Mouse (Mus musculus) embryo, embryonic 10.5 days (tissue): ENCODE measurements around the gene Nav3.
A peak's percentile ranks its signal among the peaks of the same experiment; 100 is the strongest.
"Not testable (repeated sequence)": the region's sequence is repeated elsewhere in the genome, so short reads cannot be mapped to it uniquely, and the experiment has no call there.

Source experiments
- DNase-seq: peaks from one replicate; pipeline ENCODE4 v3.0.0-alpha.2; 2015; ENCODE audit warnings: low spot score

The Nav3 gene

DNA sequence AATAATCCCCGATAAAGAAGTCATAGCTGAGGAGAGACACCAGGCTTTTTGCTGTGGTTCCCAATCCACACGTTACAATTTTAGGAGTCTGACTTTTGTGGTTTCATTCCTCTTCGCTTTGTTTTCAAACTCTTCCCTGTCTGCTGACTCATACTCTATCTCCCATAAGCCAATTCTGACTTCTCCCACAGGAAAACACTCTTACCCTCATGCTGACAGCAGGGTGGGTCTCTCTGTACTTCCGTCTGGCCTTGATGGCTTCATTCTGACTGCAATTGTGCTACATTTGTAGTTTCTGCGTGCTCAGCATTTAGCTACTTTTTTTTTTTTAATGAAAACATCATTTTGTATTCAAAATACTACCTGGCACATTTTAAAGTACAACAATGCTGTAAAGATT lies 379.4 kb downstream of the Nav3 start:
- no peak for DNase-seq

DNA sequence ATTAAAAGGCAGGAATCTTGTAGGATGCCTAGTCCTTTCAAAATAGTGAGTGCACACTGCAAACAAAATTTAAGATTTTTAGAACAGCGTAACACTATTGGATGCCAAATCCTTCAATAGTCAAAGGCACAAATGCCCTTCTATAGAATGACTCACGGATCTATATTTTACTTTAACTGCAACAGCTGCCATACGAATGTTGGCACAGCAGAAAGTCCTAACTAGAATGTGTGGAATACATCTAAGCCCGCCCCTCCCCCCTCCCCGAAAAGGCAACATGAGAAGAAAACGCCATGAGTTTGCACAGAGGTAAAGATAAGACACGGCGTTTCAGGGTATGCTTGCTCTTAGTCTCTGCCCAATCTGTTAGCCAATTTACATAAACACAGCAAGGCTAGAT lies 383.6 kb downstream of the Nav3 start:
- DNase-seq, result no peak

DNA sequence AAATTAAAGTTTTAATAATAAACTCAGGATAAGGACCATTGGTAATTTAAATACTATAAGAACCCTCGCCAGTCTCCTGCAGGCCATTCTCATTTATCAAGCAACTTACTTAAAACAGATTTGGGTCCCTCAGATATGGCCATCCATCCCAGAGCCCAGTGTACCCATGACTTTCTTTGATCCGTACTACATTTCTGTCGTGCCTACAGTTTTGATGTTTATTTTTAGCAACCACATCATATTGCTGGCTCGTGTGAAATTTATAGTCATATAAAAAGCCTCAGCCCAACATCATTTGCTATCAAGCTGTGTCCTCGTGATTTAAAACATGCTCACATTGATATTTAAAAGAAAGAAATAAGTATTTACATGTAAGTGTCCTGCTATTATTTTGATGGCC lies 394.8 kb downstream of the Nav3 start:
- no peak for DNase-seq

DNA sequence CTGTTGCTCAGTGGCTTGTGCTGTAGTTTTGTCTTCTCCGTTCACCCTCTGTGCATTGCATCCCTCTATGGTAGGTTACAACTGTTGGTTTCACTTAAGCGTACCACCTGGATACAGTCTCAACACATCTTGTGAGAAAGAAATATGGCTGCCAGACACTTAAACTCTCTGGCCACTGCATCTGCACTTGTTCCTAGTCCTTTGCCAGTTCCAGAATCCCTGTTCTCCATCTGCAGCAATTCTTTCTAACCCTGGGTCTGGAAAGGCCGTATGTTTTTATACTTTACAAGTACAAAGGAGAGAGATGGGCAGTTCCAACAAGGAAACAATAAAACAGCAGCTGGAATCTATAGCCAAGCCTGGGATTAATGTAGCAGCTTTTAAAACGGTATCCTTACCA lies 418.5 kb downstream of the Nav3 start:
- no peak for DNase-seq

DNA sequence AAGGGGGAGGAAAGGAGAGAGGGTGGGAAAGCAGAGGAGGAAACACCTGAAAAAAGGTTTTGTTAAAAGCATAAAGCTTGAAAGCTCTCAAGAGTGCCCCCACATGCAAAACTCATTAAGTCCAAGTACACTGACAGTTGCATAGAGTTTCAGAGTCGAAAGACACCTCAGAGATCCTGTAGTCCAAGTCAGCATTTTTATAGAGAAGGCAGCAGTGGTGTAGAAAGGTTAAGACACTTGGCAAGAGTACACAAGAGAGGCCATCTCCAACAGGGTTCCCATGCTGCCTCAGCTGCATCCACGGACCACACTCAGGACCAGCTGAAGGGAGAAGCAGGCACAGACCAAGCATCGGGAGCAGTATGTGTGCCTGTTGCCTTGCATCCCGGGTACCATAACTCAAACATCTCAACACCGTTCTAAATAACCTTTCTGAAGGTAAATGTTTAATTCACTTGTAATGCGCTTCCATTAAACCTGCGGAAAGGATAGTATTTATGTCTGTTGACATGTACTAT lies 421.4 kb downstream of the Nav3 start:
- DNase-seq, result no peak

DNA sequence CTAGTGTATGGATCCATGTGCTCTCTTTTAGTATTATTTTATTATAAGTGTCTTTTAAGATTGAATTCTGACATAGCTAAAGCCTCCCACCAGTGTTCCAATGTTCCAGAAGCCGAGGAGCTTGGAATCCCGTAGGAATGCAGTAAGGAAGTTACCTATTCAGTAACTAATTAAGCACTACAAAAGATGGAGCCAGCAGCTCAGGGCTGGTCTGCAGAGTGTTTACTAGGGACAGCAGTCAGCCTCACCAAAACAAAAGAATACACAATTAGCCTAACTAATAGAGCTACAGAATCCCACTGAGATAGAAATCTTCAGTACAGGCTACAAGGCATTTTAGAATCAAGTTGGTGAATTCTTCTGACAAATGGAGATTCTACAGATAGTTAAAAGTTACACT lies 431.1 kb downstream of the Nav3 start:
- DNase-seq, result not testable (repeated sequence)

DNA sequence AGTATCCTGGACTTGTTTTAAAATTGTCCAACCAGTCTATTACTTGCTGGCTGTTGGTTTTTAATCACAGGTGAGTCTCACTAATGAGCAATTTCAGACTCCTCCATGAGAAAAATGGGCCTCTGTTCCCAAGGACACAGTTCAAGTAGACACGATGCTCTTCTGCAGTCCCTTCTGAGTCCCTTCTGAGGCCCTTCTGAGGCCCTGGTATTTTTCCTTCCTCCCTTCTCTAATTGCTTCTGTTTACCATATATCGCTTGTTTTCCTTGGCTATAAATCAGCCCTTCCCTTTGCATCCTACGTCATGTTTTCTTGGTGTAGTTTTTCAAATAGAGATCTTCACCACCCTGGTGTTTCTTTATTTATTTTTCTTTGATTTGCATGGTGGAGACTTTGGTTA lies 433.9 kb downstream of the Nav3 start:
- DNase-seq, result no peak

DNA sequence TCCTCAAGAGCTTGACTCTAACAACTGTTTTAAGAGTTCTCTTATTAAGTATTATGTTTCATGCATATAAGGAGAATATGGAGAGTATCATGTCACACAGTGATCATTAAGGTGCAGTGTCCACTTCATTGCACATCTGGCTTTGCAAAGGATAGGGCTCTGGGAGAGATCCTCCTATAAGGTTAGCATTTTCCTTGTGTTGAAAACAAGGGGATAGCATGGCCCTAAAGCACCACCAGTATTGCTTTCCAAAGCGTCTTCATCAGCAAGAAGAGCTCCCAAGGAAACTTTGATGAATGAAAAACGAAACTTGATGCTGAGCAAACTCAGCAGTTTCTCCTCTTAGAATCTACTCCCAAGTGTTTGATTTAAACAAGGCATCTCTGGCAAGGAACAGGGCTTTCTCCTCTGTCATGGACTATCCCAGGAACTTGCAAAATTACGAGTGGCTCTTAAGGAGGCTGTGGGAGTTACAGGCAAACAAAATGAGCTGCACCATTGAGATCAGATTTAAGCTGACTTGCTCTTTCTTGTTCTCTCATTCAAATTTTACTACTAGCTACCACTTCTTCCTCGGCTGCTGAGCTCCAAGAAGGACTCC lies 436.6 kb downstream of the Nav3 start:
- DNase-seq, result no peak

DNA sequence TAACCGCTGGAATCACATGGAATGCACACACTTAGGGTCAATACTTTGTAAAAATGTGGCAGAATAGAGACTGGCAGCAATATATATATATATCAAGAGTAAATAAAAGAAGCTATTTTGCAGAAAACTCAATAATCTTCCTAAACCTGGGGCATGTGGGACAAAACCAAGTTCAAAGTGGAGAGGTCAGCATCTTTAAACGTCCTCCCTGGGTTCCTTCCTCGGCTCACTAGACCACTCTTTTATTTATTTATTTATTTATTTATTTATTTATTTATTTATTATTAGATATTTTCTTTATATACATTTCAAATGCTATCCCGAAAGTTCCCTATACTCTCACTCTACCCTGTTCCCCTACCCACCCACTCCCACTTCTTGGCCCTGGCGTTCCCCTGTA lies 454.7 kb downstream of the Nav3 start:
- DNase-seq, result not testable (repeated sequence)

DNA sequence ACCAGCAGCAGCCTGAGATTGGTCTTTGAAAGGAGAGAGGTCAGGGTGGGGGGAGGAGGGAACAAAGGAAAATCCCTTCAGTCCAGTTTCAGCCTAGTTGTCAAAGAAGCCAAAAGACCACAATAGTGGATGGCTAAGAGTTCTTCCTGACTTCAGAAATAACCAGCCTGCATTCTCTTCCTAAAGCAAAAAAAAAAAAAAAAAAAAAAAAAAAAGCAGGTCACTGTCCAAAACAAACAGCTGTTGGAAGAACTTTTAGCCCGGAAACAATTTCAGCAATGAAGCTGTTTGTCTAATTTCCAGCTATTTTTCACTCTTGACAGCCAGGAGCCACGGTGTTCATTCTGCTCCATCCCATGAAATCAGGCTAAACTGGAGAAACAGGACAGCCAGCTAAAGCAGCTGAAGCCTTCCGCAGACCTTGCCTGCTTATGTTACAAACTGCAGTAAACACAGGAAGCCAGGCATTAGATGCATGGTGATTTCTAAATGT lies 455.2 kb downstream of the Nav3 start:
- DNase-seq, result peak; percentile 67

DNA sequence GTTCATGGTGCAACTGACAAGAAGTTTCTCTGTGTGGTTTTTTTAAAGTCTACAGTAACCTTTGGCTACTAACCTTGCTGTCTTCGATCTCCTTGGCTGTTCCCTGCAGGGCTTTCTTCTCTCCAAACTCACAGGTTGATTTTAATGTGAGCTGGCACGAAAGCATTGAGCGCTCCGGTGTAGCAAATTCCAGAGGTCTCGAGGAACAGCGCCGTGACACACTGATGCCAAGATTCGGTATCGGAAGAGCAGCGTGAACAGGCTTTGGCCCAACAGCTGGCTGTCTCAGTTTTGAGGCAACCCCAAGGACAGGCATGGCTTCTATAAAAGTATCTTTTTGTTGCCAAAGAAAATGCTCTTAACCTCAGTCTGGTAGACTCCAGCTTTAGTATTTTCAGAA lies 456.1 kb downstream of the Nav3 start:
- DNase-seq, result peak; percentile 5

DNA sequence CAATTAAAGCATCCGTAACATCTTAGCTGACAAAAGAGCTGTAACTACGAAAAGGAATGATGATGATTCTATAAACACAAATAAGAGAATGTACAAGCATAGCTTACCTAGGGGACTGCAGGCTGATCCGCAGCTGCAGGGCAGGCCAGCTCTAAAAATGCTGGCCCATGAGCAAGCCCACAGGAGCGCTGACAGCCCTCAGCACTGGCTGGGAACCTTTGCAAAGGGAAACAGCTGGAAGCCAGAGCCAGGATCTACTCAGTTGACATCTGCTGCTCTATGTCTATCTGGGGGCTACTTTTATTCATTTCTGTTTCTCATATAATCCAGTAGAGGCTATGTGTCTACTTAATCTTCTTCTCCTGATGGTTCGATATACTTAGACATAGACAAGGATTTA lies 461.7 kb downstream of the Nav3 start:
- DNase-seq, result no peak

DNA sequence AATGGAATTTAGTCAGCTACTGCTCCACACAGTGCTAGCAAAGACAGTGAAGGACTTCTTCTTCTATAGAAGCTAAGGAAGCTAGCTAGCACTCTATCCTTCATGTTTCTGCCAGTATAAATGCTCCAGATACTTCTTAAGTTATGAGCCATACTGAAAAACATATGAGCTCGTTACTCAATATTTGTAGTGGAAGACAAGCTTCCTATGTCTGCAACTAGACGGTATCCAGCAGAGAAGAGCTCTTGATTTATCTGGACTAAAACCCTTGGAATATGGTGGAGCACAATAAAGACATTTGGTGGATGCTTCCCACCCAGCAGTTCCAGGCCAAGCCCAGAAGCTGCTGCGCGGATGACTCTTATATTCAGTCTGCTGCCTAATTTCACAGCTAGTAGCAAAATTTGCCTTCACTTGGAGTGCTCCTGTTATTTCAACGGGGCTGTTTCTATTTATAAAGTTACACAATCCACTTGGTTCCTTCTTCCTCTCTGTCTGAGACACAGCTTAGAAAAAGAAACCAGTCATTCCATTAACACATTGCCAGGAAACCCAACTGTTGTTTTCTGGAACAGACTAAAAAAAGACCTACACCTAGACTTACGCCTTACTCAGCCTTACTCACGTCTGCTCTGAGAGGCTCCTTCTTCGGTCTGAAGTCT lies 470.0 kb downstream of the Nav3 start:
- no peak for DNase-seq

DNA sequence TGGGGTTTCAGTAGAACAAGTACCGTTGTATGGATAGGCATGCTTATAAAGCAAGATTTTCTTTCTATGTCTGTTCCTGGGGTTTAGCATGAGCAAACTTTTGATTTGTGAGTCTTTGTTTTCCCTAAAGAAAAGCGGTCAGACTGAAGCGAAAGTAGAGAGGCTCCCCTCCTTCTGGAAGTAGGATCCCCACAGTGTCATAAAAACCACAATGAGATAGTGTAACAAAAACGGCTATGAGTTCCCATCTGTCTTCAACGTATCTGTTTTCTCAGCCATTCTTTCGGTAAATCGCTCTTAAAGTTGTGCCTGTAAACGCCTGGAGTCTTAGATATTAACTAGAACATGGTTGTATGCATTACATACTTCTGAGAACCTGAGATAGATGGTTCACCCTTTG lies 479.7 kb downstream of the Nav3 start:
- no peak for DNase-seq

DNA sequence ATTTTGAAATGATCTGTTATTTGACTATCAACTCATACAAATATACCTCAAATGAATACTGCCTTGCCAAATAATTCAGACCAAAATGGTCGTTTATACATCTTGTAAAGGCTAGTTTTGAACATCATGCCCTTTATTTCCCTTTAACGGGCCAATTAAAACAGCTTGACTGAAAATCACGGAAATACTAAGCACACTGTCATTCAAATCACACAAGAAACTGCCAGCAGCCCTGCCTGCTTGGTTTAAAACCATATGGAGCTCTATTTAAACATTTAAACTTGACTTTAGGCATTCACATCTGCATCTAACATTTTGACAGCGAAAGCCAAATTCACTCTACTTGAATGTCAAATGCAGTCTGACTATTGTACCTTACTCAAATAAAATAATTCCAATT lies 481.8 kb downstream of the Nav3 start:
- DNase-seq, result no peak

DNA sequence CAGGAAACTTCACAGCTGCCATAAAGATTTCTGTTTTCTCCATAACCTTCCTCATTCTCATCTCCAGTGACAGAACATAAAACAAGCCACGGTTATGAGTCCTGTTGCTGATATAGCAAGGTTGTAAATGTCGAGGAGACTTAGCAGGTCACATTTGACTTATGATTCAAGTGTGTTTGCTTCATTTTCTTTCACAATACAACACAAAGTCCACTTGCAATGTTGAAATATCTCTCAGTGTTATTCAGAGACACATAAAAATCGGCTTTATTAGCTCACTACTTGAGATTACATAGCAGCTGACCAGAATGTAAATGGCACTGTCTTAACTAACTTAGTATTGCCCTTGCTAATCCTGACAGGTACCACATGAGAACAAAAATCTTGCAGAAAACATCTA lies 482.5 kb downstream of the Nav3 start:
- DNase-seq, result no peak

DNA sequence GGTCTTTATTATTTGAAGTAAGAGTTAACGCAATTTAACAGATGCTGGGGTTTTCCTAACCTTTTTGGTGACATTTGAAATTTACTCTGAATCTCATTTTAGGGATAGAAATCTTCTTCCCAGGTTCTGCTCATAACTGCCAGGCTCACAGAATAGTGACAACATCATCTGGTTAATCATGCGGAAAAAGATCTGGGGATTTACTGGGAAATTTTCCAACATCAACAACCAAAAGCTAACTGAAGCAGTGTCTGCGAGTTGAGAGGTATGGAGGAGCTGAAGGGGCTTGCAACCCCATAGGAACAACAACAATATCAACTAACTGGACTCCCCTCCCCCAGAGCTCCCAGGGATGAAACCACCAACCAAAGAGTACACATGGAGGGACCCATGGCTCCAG lies 505.7 kb downstream of the Nav3 start:
- no peak for DNase-seq

DNA sequence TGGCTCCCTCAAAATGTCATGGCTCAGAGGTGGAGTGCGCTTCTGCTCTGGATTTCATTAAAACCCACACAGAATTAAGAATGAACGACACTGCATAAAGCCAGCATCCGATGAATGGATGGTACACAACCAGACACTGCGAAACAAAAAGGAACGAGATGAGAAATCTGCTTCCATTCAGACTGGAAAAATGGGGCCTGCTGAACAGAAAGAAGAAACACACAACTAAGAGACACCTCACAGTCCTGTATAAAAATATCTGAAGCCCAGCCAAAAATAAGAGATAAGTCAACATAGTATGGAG lies 526.7 kb downstream of the Nav3 start:
- DNase-seq, result no peak

DNA sequence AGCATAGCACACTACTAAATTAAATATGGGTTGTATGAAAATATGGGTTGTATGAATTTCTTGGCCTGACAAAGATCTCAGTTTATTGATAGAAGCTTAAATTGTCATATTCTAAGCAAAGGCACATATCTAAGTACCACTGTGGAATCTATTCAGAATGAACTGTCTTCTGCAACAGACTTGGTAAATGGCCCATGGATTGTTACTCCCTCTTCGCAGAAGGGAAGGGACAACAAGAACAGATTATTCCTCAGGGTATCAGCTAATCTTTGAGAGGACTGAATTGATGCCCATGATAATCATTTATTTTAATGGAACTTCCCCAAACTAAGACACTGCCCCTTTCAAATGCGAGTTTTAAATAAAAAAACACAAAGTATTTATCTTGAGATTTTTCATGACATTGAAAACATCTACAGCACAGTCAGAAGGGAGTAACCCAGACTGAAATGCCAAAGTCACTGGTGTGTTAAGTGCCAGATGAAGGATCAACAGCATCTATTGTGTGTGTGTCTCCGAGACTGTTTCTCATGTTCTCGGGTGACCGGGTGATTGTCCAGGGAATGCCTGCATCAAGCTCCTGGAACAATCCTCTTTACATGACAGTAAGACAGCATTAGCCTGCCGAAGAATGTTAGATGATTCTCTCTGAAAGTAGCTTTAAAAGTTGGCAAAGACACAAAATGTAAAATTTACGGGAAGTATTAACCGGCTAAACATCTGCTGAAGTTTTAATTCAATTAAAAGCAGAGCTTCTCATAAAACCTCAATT lies 527.3 kb downstream of the Nav3 start:
- peak; percentile 27 for DNase-seq

DNA sequence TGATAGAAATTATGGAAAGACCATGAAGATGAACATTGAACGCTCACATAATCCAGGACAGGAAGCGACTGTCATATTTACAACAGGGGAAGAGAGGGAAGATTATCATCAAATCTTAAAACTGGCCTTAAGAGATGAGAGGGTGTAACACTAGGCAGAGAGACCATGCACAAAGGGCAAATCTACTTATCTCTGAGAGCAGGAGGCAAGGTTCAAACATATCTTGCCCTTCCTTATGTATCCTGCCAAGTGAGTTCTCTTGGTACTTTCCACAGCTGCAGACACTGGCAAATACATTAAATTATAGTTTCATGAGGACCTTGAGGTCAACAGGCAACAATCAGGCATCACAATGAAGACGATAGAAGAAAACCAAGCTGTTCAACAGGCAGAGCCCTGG lies 529.9 kb downstream of the Nav3 start:
- DNase-seq, result no peak

DNA sequence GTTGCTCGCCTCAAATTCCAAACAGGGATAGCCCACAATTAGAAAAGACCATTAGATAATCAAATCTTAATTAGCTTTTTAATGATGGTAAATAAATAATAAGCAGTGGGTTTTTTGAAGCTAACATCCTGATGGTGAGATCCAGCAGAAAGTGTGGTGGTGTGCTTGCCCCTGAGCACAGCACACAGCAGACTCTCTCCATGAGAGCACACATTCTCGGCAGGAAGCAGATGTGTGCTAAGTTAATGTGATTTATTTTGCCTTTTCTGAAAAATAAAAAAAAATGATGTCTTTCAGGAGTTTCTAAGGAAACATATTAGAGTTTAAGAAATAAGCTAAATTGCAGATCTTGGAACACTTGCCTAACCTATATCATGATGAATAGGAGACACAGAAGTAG lies 531.9 kb downstream of the Nav3 start:
- DNase-seq, result no peak

DNA sequence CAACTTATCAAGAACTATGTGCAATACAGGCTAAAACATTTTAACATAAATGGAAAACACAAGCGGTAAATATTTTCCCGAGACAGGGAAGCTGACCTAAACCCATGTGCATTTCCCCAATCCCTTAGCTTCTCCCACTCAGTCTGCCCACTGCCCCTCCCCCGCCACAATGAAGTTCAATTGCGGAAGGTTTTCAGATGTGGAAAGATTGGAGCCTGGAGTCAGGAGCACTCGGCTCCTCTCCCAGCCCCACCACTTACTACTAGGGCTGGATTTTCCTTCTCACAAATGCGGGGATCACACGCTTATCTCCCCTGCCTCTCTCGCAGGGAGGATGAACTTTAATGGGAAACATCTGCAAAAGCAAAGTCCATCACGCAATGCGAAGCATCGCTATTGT lies 534.6 kb downstream of the Nav3 start:
- DNase-seq, result no peak

DNA sequence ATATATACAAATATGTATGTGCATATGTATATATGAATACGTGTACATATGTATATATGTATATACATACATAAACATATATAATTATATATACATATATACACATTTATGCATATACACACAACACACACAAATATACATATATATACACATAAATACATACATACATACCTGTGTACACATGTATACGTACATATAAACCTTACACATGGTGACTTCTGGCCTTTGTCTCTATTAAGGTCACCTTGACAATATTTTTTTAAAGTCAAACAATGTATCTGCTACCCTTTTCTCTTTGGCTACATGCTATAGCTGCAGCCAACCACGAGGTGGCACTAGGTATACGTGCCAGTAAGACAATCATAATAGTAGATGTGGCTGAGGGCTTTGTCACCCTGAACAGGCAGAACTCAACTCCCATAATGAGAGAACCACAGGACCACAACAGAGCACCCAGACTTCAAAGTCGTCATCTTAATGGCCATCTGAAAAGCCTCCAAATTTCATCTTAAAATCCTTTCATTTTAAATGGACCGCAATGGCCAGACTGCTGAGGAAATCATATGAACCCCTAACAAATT lies 535.3 kb downstream of the Nav3 start:
- peak; percentile 87 for DNase-seq
